Mouse (Mus musculus) olfactory bulb, adult 2 months (tissue): ENCODE measurements around the gene Erc2. TPM values are rescaled to one million over a fixed set of nuclear protein-coding genes. Genes with fewer than 3 reads are reported as not detected.

Experiments used
- H3K27ac ChIP-seq: fragments of 200-500 bp; 2 replicates; pipeline ENCODE4 v1.5.1; 2012; ENCODE audit warnings: low read depth, low read length; ENCODE audit not compliant: insufficient read depth
- H3K4me1 ChIP-seq: fragments of 200-500 bp; 2 replicates; pipeline ENCODE4 v1.6.1; 2012; ENCODE audit warnings: low read length; ENCODE audit not compliant: control insufficient read depth, insufficient read depth
- H3K4me3 ChIP-seq: fragments of 200-500 bp; 2 replicates; pipeline ENCODE4 v1.5.1; 2012; ENCODE audit warnings: mild to moderate bottlenecking, low read depth, low read length, moderate library complexity; ENCODE audit not compliant: insufficient read depth
- CTCF ChIP-seq: fragments of 200-500 bp; IDR thresholded peaks from 2 replicates; pipeline ENCODE4 v1.5.1; 2012; ENCODE audit warnings: low read depth, mild to moderate bottlenecking, low read length, moderate library complexity; ENCODE audit not compliant: insufficient read depth
- POLR2A ChIP-seq: fragments of 200-500 bp; IDR thresholded peaks from 2 replicates; pipeline ENCODE4 v1.6.1; 2012; ENCODE audit warnings: mild to moderate bottlenecking, low read depth, low read length, moderate library complexity; ENCODE audit not compliant: insufficient read depth
- WGBS: fragments of 180-500 bp; shearing (Covaris S2); methylation state at CpG from one replicate; pipeline ENCODE4 v1.1.7; 2018; 5-methylcytosine and 5-hydroxymethylcytosine counted together
- polyA plus RNA-seq: library from polyadenylated mRNA; stranded (reverse); fragments of >200 nt; gene quantifications from 2 replicates; pipeline ENCODE4 v1.2.4, GENCODE M21; 2012; ENCODE audit warnings: low replicate concordance; ENCODE audit not compliant: missing spikeins, insufficient read depth, insufficient read length

The Erc2 gene
- polyA plus RNA-seq, 1 experiment, result not detected

DNA sequence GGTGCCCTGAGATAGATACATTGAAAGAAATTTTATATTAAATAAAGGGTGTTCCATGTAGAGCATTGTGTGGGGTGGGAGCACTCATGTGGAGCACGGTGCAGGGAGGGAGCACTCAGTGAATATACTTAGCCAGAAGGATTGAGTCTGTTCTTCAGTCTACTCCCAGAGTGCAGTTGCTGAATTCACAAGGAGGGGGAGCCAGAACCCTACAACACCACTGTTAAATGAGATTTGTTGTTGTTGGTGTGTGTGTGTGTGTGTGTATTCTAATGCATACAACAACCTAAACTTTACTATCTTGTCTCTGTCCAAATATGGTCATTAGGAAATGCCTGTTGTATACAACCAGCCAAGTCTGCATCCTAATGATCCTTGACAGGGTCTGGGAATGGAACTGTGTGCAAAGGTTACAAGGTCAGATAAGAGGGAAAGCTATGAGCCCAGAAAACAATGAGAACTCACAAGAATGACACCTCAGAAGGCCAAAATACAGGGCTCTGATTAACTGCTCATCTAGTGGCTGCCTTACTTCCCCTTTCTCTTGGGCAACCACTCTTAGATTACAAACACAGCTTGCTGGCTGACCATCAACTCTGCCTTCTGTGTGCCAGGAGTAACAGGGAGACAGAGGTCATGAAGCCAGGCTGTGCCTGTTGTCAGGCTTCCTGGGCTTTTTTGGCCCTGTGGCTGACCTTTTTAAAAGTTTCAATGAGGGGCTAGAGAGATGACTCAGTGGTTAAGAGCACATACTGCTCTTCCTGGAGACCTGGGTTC lies 661.3 kb downstream of the Erc2 start:
- TF ChIP-seq CTCF, result no peak
- TF ChIP-seq POLR2A, result no peak
- WGBS, result 95% methylated on average over 1 of the region's 1 CpGs
- H3K27ac ChIP-seq, result no peak overlapping the region
- peaks cover 3% of the 10 kb centered on the region; the same call in 1 of the 2 replicates for H3K4me1 ChIP-seq
- no peak overlapping the region for H3K4me3 ChIP-seq

DNA sequence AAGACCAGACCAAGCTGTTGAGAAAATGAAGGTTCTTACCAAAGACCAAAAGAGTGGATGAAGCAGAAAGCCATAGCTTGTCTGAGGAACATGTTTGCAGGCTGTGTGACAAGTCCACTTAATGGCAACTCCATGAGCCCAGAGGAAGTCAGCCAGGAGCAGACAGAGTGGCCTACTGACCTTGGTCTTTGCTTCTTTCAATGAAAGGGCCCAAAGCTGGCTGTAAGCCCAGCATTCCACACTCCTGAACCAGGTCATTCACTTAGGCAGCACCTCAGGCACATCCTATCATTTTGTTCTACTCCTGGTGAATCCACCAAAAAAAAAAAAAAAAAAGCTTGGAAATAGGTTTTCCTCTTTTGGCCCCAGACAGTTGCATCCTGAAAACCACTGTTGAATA lies 664.3 kb downstream of the Erc2 start:
- TF ChIP-seq CTCF, result no peak
- no peak for TF ChIP-seq POLR2A
- Histone ChIP-seq H3K27ac (no peak overlapping the region), H3K4me3 (no peak overlapping the region), H3K4me1 (no peaks in the 10 kb centered on the region; the same call in 1 of the 2 replicates)

DNA sequence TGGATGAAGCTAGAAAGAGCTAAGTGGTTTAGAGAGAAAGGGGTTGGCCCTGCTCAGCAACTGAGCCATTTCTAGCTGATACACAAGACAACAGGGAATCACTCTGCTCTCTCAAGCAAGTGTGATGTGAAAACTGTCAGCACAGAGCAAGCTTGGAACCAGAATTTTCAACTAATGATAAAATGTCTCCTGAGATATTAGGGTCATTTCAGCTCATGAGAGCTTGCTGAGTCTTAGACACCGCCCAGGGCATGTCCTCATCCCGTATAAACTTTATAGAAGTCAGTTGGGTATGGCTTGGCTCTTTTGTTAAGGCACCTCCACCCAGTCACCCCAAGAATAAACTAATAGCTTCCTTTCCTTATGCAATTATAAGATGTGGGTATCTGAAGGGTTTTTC lies 666.0 kb downstream of the Erc2 start:
- Histone ChIP-seq H3K27ac (no peak overlapping the region), H3K4me1 (no peaks in the 10 kb centered on the region; the same call in 1 of the 2 replicates), H3K4me3 (no peak overlapping the region)
- TF ChIP-seq CTCF (no peak), POLR2A (no peak)
- WGBS, result 100% methylated on average over 2 of the region's 2 CpGs

DNA sequence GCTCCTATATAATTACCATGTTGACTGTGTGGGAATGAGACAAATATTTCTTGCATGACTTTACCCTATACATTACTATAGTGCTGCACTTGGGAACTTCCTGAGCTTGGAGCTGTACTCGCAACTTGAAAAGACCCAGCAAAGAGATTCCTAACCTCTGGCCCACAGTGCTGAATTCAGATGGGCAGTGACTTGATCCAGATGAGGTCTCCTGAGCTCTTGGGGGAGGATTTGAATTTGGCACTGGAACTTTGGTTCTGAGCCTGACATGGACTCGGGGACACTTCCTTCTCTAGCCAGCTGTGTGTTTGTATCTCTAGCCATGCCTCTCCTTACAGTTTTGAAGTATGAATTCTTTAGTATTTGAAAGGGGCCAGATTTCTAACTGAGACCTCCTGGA lies 666.7 kb downstream of the Erc2 start:
- H3K27ac ChIP-seq, result no peak overlapping the region
- no peak overlapping the region for H3K4me3 ChIP-seq
- no peaks in the 10 kb centered on the region; the same call in 1 of the 2 replicates for H3K4me1 ChIP-seq
- TF ChIP-seq CTCF (no peak), POLR2A (no peak)
- 89% methylated on average over 2 of the region's 2 CpGs for WGBS

DNA sequence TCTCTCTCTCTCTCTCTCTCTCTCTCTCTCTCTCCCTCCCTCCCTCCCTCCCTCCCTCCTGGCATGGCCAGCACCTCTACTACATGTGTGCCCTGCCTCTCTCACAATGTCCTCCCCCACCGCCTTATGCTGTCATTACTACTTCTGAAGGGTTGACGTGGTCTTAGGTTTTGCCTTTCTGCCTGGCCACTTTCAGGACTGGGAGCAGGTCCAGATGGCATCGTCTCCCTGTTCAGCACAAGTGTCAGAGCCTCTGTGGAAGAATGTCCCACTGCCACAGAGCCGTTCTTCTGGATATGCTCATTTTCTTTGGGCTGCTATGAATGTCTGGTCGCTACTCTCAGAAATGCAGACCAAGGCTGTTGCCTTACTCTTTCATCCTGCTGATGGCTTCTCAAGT lies 671.7 kb downstream of the Erc2 start:
- Histone ChIP-seq H3K4me1 (no peaks in the 10 kb centered on the region), H3K4me3 (no peak overlapping the region), H3K27ac (no peak overlapping the region)
- WGBS, result 85% methylated on average over 5 of the region's 5 CpGs
- no peak for TF ChIP-seq CTCF
- no peak for TF ChIP-seq POLR2A

DNA sequence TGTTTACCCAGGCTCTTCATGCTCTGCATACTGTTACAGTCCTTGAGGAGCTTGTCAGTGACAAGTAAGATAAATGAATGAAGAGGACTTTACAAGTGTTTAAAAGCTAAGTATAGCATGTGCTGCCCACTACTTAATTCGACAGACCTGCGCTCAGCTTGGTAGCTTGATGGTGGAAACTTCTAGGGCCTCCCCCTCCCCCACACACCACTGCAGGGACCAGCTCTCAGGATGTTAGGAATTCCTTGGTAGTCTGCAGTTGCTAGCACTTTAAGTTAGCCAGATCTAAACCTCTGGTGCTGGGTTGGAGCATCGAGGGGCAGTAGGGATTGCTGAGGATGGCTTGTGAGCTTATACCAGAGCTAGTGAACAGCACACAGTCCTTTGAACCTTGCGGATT lies 672.9 kb downstream of the Erc2 start:
- 86% methylated on average over 4 of the region's 4 CpGs for WGBS
- no peak overlapping the region for H3K4me3 ChIP-seq
- H3K4me1 ChIP-seq, result no peaks in the 10 kb centered on the region
- H3K27ac ChIP-seq, result no peak overlapping the region
- TF ChIP-seq POLR2A (no peak), CTCF (no peak)

DNA sequence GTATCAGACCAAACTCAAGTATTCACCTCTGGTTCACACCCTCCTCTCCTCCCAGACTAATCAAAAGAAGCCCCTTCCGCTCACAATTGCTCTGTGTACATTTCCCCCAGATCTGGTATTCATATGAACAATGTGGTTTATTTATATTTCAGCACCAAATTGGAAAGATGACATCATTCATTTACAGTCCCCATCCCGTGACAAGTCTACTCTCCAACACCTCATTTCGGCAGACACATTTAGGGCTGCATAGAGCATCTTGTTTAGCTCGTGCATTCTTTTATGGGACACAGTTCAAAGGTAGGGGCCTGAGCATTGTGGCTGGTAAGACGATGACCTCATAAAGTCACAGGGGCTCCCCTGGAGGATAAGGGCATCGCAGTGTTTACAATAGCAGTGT lies 677.9 kb downstream of the Erc2 start:
- H3K27ac ChIP-seq, result no peak overlapping the region
- no peak overlapping the region for H3K4me3 ChIP-seq
- 84% methylated on average over 6 of the region's 6 CpGs for WGBS
- no peaks in the 10 kb centered on the region for H3K4me1 ChIP-seq
- TF ChIP-seq POLR2A (no peak), CTCF (no peak)

DNA sequence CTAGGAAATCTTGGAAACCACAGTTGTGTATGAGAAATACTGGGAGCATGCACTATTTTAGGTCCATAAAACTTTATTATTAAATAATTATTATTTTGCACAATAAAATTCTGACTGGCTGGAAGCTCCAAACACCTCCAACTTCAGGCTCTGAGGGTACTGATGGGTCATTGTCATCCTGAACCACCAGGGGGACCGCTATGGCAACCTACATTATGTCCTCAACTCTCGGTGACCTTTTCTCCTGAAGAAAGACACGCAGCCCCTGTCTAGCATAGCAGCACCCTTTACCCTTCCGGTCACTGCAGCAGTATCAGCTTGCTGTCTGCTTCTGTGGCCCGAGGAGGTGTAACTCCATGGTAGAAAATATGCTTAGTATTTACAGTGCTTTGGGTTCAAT lies 679.0 kb downstream of the Erc2 start:
- 85% methylated on average over 5 of the region's 5 CpGs for WGBS
- Histone ChIP-seq H3K27ac (no peak overlapping the region), H3K4me3 (no peak overlapping the region), H3K4me1 (no peaks in the 10 kb centered on the region)
- TF ChIP-seq POLR2A (no peak), CTCF (no peak)

DNA sequence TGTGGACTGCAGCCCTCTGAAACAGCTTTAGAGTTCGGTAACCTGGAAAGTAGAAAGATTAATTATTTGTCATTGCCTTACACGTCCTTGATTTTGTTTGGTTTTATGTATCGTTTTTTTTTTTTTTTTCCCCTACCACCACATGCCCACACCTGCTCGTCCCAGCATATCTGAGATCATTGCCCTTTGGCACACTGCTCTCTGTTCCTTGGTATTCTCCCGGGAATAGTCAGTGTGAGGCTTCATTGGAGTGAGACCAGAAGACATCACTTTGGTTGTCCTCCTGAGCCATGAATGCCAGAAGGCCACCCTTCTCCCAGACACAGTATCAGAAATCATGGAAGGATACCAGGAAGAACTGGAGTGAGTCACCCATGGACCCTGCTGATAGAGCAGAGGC lies 681.9 kb downstream of the Erc2 start:
- TF ChIP-seq POLR2A (no peak), CTCF (no peak)
- 92% methylated on average over 5 of the region's 5 CpGs for WGBS
- Histone ChIP-seq H3K27ac (no peak overlapping the region), H3K4me1 (no peaks in the 10 kb centered on the region), H3K4me3 (no peak overlapping the region)

DNA sequence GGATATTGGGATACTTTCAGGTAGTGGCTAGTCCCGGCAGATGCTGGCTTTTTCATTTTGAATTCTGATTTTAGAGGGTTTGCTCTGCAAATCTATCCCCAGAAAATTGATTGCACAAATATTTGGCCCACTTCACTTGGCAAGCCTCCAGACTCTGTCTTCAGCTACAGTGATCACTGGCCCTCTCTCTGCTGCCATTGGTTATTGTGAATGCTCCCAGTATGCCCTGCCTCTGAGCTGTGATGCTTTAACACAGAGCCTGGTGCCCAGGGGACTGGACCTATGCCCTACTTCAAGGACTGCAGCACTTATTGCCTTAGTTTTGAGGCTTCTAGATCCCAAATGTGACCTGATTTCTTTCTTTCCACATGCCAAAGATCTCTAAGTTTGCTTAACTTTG lies 686.4 kb downstream of the Erc2 start:
- no peak overlapping the region for H3K27ac ChIP-seq
- no peaks in the 10 kb centered on the region for H3K4me1 ChIP-seq
- no peak for TF ChIP-seq CTCF
- TF ChIP-seq POLR2A, result no peak
- H3K4me3 ChIP-seq, result no peak overlapping the region
- 92% methylated on average over 1 of the region's 1 CpGs for WGBS

DNA sequence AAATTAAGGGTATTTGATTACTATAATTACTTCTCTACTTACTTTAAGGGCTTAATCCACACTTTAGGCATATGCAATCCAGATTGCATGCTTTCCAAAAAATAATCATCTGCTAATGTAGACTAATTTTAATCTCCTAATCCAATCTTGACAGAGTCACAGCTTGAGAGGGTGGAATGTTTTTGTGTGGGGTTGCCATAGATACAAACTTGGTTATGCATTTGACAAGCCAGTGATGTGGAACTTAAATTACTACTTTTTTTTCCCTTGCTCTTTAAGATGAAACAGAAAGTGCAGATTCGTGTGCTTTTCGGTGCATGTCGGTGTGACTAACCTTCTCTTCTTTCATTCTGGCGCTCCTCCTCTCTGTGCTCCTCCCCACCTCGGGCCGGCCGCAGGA lies 694.6 kb downstream of the Erc2 start:
- Histone ChIP-seq H3K4me3 (no peak overlapping the region), H3K4me1 (peaks cover 4% of the 10 kb centered on the region), H3K27ac (no peak overlapping the region)
- TF ChIP-seq POLR2A, result no peak
- 36% methylated on average over 7 of the region's 7 CpGs for WGBS
